Mouse (Mus musculus) embryonic fibroblast, embryonic 13.5 days (primary cell): ENCODE data around the gene Minpp1.

Experiments used
- CTCF ChIP-seq: IDR thresholded peaks from 2 replicates; pipeline ENCODE4 v1.5.1; 2011; ENCODE audit warnings: mild to moderate bottlenecking, control low read depth, low read length, moderate library complexity, borderline replicate concordance; ENCODE audit not compliant: insufficient read depth
- POLR2A ChIP-seq: IDR thresholded peaks from 2 replicates; pipeline ENCODE4 v1.6.1; 2011; ENCODE audit warnings: low read depth, mild to moderate bottlenecking, control low read depth, low read length, moderate library complexity

DNA sequence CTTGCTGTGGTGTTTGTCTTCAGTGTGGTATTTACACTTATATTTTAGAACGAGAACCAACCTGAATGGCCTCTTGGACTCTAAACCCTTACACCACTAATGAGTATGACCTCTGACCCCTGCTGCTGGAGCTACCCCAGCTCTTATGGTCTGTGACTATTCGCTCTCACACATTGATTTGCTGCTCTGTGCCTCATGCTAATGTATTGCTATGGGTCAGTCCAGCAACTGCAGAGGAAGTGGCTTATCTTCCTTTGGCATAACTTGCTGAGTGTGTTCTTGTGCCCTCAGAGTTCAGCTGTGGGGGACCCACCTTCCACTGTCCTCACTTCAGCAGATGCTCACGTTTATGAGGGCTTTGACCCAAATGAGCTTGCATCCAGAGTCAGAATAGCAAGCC lies 24.7 kb downstream of the Minpp1 start:
- TF ChIP-seq CTCF (no peak), POLR2A (no peak)
